Mouse (Mus musculus) bone marrow macrophage, adult 2 months (primary cell): ENCODE measurements around the gene CT030661.1.

Experiments used
- CTCF ChIP-seq: IDR thresholded peaks from 2 replicates; pipeline ENCODE4 v1.5.1; 2012; ENCODE audit warnings: low read depth, mild to moderate bottlenecking, low read length, moderate library complexity
- POLR2A ChIP-seq: IDR thresholded peaks from 2 replicates; pipeline ENCODE4 v1.6.1; 2012; ENCODE audit warnings: mild to moderate bottlenecking, low read depth, low read length, borderline replicate concordance

DNA sequence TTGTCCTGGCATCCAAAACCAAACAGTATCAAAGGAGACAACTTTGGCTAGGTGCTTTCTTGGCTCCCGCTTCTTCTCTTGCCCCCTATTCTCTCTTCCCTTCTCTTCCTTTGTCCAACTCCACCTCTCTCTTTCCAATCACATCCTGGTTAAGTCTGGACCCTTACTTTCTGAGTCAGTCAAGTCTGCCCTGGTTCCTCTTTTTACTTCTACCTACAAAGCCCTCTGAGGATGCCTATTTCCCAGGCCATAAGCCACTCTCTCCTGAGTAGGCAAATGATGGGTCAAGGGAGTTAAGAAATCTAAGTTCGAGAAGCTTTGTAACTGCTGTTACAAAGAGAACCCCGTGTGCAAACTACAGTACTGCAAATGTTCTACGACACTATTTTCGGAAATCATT lies 45.9 kb upstream of the CT030661.1 start:
- no peak for TF ChIP-seq CTCF
- no peak for TF ChIP-seq POLR2A
